Mouse (Mus musculus) macrophage (primary cell): ENCODE data around the gene Narfl. TPM values are rescaled to one million over a fixed set of nuclear protein-coding genes. Genes with fewer than 3 reads are reported as not detected.
"Not testable (repeated sequence)": the region's sequence is repeated elsewhere in the genome, so short reads cannot be mapped to it uniquely, and the experiment has no call there.

ENCODE experiments used
- H3K27ac ChIP-seq: fragments of 350-480 bp; formaldehyde crosslinking; 2 replicates; pipeline ENCODE4 v1.9.0; 2021
- H3K36me3 ChIP-seq: fragments of 350-480 bp; formaldehyde crosslinking; 2 replicates; pipeline ENCODE4 v1.9.0; 2021; ENCODE audit errors: inconsistent target
- H3K4me3 ChIP-seq: fragments of 350-480 bp; formaldehyde crosslinking; 2 replicates; pipeline ENCODE4 v1.9.0; 2021; ENCODE audit errors: inconsistent target
- H3K79me2 ChIP-seq: fragments of 350-480 bp; formaldehyde crosslinking; 2 replicates; pipeline ENCODE4 v1.9.0; 2021; ENCODE audit errors: inconsistent target
- WGBS: methylation state at CpG from one replicate; pipeline ENCODE4 v1.1.7; 2026; ENCODE audit warnings: inconsistent platforms; ENCODE audit not compliant: missing documents; 5-methylcytosine and 5-hydroxymethylcytosine counted together
- polyA plus RNA-seq: library from polyadenylated mRNA; stranded (reverse); fragments of 250-400 nt; gene quantifications from 3 replicates; pipeline ENCODE4 v1.2.4, GENCODE M21; 2018; ENCODE audit warnings: inconsistent platforms
- total RNA-seq, 78 experiments: library from RNA; depleted of rRNA; stranded (reverse); fragments of 250-400 nt; gene quantifications; 1 replicate in 9 of 78; 2 replicates in 24 of 78; 3 replicates in 43 of 78; 4 replicates in 2 of 78; pipeline ENCODE4 v1.2.4; 2018; ENCODE audit warnings: inconsistent platforms in 56 of 78

Narfl gene
- 100 to 1,000 TPM in 1 of 26 experiments, 10 to 100 TPM in 25; 24.5 to 107 (median 59.1) TPM for total RNA-seq (2018; cell fraction: chromatin; rRNA removed)
- 10 to 100 TPM in 24 of 26 experiments, 1 to 10 TPM in 2; 7.1 to 21.4 (median 16.1) TPM for total RNA-seq (2018; cell fraction: cytosol; rRNA removed)
- total RNA-seq (2018; cell fraction: nucleus; rRNA removed) = 10 to 100 TPM; 15.4 to 57.8 (median 27.2) TPM
- 19.4 to 20.9 TPM (median 19.5 TPM) in 3 replicates for polyA plus RNA-seq

DNA sequence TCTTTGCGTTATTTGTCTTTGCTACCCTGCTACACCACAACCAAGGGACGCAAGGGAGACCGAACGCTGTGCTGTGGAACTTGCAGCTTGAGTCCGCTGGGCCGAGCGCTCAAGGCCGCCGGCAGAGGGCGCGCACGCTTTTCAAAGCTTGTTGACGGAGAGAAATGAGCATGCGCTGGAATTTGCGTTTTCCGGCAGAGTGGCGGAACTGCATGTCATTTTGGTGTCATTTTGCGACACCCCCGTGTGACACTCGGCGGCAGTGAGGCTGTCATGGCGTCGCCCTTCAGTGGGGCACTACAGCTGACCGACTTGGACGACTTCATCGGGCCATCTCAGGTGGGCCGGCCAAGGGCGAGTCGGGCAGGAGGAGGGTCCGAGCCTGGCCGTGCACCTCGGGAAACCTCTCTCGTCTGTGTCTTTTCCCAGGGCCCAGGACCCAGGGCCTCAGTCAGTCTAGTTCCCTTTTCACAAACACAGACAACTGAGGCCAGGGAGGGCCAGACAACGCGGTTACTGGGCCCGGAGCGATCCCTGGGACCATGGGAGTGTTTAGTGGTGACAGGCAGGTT lies at the start of gene Narfl:
Narfl (plus strand) TSS at position 228 of the 572 bp plus-strand sequence.
- H3K4me3 ChIP-seq = peak within 1 kb of the TSS; percentile 93
- H3K36me3 ChIP-seq = peaks cover 20% of the 10 kb centered on the region
- H3K79me2 ChIP-seq = peaks cover 19% of the 10 kb centered on the region
- peak within 1 kb of the TSS; percentile 61 for H3K27ac ChIP-seq
- 1% methylated on average over 37 of the region's 37 CpGs for WGBS

- WGBS = 89% methylated on average over 7 of the region's 7 CpGs
- peaks cover 9% of the 10 kb centered on the region; the same call in 1 of the 2 replicates for H3K79me2 ChIP-seq
Measured at GRCm38 (mm10) chr17:25723919-25724318, 49.7 kb upstream of the Narfl start.

DNA sequence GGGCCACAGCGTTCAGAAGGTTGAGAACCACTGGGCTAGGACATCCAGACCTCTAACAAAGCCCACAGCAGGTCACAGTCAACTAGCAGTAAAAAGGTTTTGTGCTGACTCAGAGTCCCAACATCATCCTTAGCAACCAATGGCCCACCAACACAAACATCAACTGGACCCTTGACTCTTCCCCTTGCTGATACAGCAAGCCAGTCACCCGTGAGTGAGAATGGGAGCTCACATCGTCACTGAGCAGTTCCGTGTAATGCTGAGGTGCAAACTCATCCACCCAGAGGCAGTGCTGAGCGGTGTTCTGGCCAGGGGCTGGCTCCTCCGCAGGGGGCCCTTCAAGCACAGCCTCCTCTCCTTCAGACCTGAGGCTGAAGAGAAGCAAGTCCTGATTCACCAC lies 48.3 kb upstream of the Narfl start:
- Histone ChIP-seq H3K79me2 (peaks cover 9% of the 10 kb centered on the region; the same call in 1 of the 2 replicates), H3K36me3 (no peaks in the 10 kb centered on the region), H3K4me3 (no peak overlapping the region), H3K27ac (no peak overlapping the region)
- WGBS = 95% methylated on average over 6 of the region's 6 CpGs

More at GRCm38 (mm10) chr17:25723919-25724318, 49.7 kb upstream of the Narfl start:
- H3K27ac ChIP-seq = no peak overlapping the region
- no peak overlapping the region for H3K4me3 ChIP-seq
- no peaks in the 10 kb centered on the region for H3K36me3 ChIP-seq

- no peaks in the 10 kb centered on the region for H3K36me3 ChIP-seq
- 1% methylated on average over 35 of the region's 37 CpGs for WGBS
- H3K27ac ChIP-seq = 0 out of 2 replicates have a peak within 1 kb of the TSS, but pooled peaks have one; percentile 28
- peak within 1 kb of the TSS; percentile 74 for H3K4me3 ChIP-seq
- H3K79me2 ChIP-seq = peaks cover 9% of the 10 kb centered on the region; the same call in 1 of the 2 replicates
Measured at GRCm38 (mm10) chr17:25727265-25728008, 46.1 kb upstream of the Narfl start, which contains the start of the genes Chtf18 and Rpusd1. Gene Chtf18 (minus strand): TSS chr17:25727419. Gene Rpusd1 (plus strand): TSS chr17:25727670.

DNA sequence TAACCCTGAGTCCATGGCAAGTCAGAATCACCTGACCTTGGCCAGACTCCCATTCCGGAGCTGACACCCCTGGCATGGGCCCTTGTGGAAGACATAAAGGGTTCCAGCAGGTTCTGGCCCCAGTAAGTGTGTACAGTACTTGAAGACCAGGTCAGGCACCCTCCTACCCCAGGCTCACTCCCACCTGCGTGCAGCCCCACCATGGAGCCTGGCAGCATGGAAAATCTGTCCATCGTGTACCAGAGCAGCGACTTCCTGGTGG lies 45.6 kb upstream of the Narfl start:
- 30% methylated on average over 4 of the region's 4 CpGs for WGBS
- Histone ChIP-seq H3K4me3 (peak overlapping the region; percentile 74), H3K27ac (0 out of 2 replicates have a peak overlapping the region, but pooled peaks have one; percentile 28), H3K79me2 (peaks cover 9% of the 10 kb centered on the region; the same call in 1 of the 2 replicates), H3K36me3 (no peaks in the 10 kb centered on the region)

GRCm38 (mm10) chr17:25732082-25732481 lies 41.5 kb upstream of the Narfl start:
- no peaks in the 10 kb centered on the region for H3K36me3 ChIP-seq
- H3K27ac ChIP-seq = no peak overlapping the region
- peaks cover 9% of the 10 kb centered on the region; the same call in 1 of the 2 replicates for H3K79me2 ChIP-seq
- no peak overlapping the region for H3K4me3 ChIP-seq
- WGBS = 20% methylated on average over 2 of the region's 2 CpGs

DNA sequence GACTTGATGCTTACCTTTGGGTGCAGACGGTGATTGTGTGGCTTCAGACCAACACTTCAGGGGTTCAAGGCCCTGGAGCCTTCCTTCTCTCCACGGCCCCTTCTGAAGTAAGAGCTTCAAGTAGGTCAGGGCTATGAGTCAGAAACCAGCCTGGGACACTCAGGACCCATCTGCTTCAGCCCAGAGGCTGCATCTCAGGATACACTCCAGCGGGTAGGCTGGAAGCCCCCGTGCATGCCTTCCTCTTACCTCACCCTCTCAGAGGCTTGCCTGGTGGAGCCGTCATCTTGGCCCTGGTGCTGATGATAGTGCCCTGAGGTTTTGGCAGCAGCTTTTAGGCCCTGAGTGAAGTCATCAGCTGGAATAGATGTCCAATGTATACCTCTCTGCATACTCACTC lies 38.3 kb upstream of the Narfl start:
- Histone ChIP-seq H3K79me2 (no peaks in the 10 kb centered on the region), H3K27ac (no peak overlapping the region), H3K4me3 (no peak overlapping the region), H3K36me3 (no peaks in the 10 kb centered on the region)
- WGBS = 92% methylated on average over 5 of the region's 5 CpGs

DNA sequence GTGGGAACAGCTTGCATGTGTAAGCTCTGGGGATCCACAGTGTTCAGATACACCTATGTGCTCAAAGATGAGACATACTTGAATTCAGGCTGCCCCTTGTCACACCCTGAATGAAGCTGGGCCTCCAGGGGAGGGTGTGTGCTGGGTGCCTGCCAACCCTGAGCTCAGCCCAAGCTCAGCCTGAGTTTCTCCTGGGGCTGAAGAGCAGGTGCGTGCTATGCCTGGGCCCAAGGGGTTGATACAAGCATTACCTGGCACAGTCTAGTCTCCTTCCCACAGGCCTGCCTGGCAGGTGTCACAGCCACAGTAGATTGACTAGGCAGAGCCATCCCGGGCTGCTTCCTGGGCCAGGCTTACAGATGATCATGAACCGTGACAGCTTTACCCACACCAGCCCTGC lies 37.8 kb upstream of the Narfl start, which contains the start of gene Mslnl:
Mslnl (plus strand) TSS at position 298 of the 400 bp plus-strand sequence.
- H3K4me3 ChIP-seq = no peak within 1 kb of the TSS
- H3K79me2 ChIP-seq = no peaks in the 10 kb centered on the region
- WGBS = 78% methylated on average over 3 of the region's 3 CpGs
- no peaks in the 10 kb centered on the region for H3K36me3 ChIP-seq
- H3K27ac ChIP-seq = no peak within 1 kb of the TSS

DNA sequence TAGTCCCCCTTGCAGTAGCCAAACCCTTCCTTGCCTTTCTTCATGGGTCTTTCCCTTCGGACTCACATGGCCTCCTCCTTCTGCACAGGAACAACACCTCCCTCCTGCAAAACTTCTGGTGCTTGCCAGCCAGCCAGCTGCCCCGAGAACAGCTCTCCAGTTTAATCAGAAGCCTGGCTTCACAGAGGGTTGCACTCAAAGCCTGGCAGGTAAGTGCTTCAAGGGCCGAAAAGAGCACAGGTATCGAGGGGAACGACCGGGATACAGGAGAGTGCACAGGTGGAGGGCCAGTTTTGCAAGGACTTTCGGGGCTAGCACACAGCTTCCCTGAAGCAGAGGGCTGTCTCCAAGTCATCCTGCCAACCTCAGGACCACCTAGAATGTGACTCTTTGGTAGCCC lies 34.7 kb upstream of the Narfl start:
- no peaks in the 10 kb centered on the region for H3K79me2 ChIP-seq
- WGBS = 90% methylated on average over 7 of the region's 7 CpGs
- no peak overlapping the region for H3K4me3 ChIP-seq
- no peaks in the 10 kb centered on the region for H3K36me3 ChIP-seq
- H3K27ac ChIP-seq = no peak overlapping the region

DNA sequence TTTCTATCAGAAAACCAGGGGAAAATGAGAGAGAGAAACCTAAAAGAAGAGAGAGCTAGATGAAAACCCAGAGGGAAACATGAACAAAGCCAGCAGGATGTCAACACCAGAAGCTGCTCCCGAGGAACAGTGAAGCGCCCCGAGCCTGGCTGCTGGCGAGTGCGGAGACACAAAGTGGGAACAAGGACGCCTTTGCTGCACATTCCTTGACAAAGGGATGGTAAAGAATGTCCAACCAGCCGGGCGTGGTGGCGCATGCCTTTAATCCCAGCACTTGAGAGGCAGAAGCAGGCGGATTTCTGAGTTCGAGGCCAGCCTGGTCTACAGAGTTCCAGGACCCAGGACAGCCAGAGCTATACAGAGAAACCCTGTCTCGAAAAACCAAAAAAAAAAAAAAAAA lies 32.1 kb upstream of the Narfl start:
- H3K79me2 ChIP-seq, H3K4me3 ChIP-seq, H3K27ac ChIP-seq, H3K36me3 ChIP-seq: not testable (repeated sequence)
- 73% methylated on average over 11 of the region's 12 CpGs for WGBS

- Histone ChIP-seq H3K4me3 (no peak overlapping the region), H3K79me2 (no peaks in the 10 kb centered on the region), H3K27ac (no peak overlapping the region), H3K36me3 (no peaks in the 10 kb centered on the region)
- 95% methylated on average over 9 of the region's 9 CpGs for WGBS
Measured at GRCm38 (mm10) chr17:25743831-25744230, 29.7 kb upstream of the Narfl start.

- 91% methylated on average over 9 of the region's 10 CpGs for WGBS
- Histone ChIP-seq H3K27ac (no peak overlapping the region), H3K36me3 (no peaks in the 10 kb centered on the region), H3K79me2 (no peaks in the 10 kb centered on the region), H3K4me3 (no peak overlapping the region)
Measured at GRCm38 (mm10) chr17:25744311-25744710, 29.3 kb upstream of the Narfl start.

- WGBS = 89% methylated on average over 4 of the region's 4 CpGs
- no peaks in the 10 kb centered on the region for H3K36me3 ChIP-seq
- H3K4me3 ChIP-seq = no peak overlapping the region
- H3K27ac ChIP-seq = no peak overlapping the region
- H3K79me2 ChIP-seq = no peaks in the 10 kb centered on the region
Measured at GRCm38 (mm10) chr17:25748238-25748637, 25.3 kb upstream of the Narfl start.

- no peak overlapping the region for H3K27ac ChIP-seq
- H3K36me3 ChIP-seq = no peaks in the 10 kb centered on the region
- 79% methylated on average over 6 of the region's 6 CpGs for WGBS
- H3K4me3 ChIP-seq = no peak overlapping the region
- no peaks in the 10 kb centered on the region for H3K79me2 ChIP-seq
Measured at GRCm38 (mm10) chr17:25749314-25749713, 24.3 kb upstream of the Narfl start.

DNA sequence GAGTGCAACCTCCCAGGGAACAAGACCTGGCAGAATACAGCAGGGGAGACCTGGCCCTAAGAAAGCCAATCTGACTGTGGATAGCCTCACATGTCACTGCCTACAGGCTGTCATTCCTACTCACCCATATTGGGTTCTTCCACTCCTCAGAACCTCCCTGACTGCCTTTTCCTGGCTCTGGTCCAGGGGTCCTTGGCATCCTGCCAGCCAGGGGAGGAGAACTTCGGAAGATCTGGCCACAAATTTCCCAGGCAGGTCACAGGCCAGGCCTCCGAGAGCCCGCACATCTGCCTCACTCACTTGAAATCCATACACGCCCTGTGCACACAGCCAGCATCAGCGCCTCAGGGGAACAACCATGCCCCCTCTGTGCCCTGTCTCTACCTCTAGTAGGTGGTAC lies 22.1 kb upstream of the Narfl start:
- Histone ChIP-seq H3K79me2 (no peaks in the 10 kb centered on the region), H3K36me3 (no peaks in the 10 kb centered on the region), H3K27ac (no peak overlapping the region), H3K4me3 (no peak overlapping the region)
- WGBS = 40% methylated on average over 5 of the region's 5 CpGs
